Mouse (Mus musculus): ENCODE data around the gene Copz1. TPM values are rescaled to one million over a fixed set of nuclear protein-coding genes. Genes with fewer than 3 reads are reported as not detected.

Copz1 gene
- total RNA-seq, 1 experiment from 2014 or later, result 145 TPM

DNA sequence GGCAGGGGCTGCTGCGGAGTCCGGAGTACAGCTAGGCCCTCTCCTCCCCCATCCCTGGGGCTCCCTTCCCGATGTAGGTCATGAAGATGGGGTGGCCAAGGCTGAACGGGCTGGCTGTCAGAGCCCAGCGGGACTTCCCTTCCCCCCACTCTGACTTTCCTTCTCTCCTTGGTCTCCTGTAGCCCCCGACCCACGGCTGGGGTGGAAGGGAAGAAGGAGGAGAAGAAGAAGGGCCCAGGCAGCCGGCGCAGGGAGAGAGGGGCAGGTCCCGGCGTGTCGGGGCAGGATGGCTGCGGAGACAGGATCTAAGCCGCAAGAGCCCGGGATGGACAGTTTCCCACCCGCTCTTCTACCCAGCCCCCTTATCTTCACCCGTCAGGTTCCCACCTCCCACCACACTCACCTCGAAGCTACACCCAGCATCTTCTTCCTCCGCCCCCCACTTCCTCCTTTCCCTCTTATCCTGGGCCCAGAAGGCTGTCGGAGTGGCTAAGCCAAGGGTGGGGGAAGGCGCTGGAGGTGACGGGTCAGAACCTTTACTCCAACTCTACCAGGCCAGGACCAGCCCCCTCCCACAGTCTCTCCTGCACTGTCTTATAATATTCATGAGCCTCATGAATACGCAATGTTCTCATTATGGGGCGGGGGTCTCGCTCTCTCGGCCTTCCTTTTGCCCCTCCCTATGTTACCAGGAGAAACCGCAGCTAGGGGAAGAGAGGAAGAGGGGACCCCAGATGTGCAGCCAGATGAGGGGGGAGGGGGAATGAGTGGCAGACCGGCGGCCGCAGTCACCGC, 66.8 kb downstream of the Copz1 start:
- DNase-seq, result no peak

DNA sequence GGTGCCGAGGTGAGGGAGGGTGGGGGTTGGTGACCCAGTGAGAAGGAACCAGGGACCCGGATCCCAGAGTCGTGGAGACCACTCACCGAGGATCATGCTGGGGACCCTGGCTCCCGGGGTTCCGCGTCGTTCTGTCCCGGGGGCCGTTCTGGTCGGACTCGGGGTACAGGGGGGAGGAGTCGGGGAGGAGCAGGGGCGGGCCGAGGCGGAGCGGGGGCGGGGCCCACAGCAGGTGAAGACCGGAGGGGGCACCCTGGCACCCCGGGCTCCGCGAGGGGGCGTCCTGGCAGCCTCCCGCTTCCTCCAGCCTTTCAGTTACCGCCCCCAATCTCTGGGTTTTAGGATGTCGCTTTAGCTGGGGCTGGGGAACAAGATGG, 67.4 kb downstream of the Copz1 start, which contains the start of gene Zfp385a:
TSS of gene Zfp385a (minus strand) at position 133 of the 377 bp plus-strand sequence.
- DNase-seq, result peak; percentile 68

DNA sequence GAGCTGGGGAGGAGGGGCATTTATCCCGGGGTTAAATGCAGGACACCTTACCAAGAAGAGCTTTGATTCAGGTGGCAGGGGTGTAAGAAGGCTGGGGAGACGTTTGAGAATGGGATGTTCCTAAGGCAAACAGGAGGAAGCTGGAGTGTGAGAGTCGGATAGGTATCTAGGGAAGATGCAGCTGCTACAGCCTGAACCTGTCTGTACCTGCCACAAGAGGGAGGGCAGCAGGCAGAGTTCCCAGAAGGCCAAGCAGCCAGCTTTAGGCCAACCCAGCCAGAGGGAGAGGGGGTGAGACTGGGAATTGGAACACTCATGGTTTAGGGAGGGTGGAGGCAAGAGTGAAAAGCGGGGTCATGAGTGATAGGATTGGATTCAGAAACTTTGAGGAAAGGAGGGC, 68.3 kb downstream of the Copz1 start:
- no peak for DNase-seq

DNA sequence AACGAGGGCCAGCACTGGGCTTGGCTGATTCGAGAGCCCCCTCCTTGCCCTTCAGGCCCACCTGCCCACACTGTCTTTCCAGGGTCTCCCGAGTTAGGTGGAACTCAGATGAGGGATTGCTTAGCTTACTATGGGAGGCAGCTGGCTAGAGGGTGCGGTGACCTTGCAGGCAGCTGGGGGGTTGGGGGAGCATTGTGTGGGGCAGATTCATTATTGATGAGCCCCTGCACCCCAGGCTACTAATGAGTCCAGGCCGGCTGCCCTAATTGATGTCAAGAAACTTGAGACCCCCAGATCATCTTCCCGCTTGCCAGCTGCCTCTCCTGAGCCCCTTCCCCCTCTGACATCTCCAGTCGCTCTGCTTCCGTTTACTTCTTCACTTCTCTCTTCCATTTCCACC, 69.0 kb downstream of the Copz1 start:
- DNase-seq, result no peak

DNA sequence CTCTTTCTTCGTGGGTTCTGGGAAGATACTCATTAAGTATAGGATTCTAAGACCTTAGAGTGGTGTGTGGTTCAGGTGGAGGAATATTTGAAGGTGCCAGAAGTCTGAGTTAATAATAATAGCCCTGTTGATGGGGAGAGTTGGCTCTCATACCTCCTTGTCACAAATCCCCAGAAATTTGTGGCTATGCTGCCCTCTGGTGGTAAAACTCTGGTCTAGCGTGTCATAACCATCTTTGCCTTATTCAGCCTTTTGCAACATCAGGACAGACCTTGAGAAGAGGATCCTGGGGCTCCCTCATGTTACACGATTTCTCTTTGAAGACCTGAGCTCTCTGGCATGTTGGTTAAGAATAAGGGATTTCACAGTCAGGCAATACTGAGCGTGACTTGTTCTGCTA, 69.9 kb downstream of the Copz1 start:
- DNase-seq, result peak; percentile 61

DNA sequence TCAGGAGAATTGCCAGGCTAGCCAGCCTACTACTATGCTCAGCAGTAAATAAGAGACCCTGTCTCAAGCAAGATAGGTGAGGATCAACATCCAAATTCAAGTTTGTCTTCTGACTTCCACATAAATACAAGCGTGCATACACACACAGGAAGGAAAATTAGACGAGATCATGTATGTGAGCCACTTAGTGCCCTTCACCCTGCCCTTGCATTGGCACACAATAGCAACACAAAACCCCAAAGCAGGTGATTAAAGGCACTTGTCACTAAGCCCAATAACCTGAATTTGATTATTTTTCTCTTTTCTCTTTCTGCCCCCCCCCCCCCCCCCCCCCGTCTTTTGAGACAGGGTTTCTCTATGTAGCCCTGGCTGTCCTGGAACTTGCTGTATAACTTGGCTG, 70.5 kb downstream of the Copz1 start:
- DNase-seq, result no peak

DNA sequence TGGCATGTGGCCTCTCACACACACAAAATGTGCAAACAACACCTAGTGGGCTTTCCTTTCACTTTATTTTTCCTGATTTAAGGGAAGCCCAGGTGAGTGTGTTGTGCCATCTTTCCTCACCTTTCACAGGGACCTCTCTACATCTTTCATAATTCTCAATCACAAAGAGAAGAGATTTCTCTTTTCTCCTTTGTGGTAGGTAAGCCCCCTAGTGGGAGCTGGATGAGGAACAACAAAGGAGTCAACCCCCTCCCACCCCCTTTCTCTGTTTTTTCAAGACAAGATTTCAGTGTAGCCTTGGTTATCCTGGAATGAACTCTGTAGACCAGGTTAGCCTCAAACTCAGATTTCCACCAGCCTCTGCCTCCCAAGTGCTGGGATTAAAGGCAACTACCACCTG, 71.0 kb downstream of the Copz1 start:
- no peak for DNase-seq

DNA sequence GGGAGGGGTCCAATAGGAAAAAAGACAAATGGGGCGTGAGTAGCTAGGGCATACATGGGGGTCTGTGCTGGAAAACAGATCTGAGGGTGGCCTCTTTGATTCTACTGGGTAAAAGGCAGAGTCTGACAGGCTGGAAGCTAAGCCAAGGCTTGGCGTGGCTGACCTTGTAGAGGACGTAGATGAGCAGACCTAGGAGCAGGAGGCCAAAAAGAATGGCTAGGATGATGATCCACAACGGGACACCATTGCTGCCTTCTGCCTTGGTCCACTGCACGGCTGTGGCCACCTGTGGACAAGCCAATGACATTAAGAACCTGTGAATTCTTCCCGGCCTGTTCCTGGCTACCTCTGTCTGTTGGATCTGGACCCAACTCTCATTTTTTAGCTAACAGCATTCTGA, 73.3 kb downstream of the Copz1 start:
- DNase-seq, result no peak

DNA sequence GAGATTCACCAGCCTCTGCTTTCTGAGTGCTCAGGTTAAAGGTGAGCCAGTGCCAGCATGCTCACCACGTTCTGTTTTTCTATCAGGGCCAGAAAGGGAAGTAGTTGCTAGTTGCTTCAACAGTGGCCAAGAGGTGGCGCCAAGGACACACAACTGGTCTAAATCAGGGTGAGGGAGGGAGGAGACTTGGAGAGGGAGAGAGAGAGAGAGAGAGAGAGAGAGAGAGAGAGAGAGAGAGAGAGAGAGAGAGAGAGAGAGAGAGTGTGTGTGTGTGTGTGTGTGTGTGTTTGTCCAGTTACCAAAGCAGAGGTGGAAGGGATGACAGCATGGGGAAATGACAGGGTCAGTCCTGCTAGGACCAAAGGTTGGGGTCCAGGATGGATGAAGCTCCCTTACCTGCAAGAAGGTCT, 74.8 kb downstream of the Copz1 start:
- DNase-seq, result peak; percentile 67

Small RNAs within 50 kb of the gene (microRNA-seq; reads per million reads assigned to microRNA genes)
- gene Mir148b, result 139 to 207 reads per million in 2 experiments

Other genes starting within 250 kb of the Copz1 start
- 12.1 and 19.9 TPM in 2 replicates for gene Smug1, start 105.6 kb upstream of the Copz1 start, total RNA-seq (2021)
- 73.2 and 88.5 TPM in 2 replicates for gene Cbx5, start 32.9 kb upstream of the Copz1 start, total RNA-seq (2021)
- 210 and 212 TPM in 2 replicates for gene Hnrnpa1, start 32.3 kb upstream of the Copz1 start, total RNA-seq (2021)
- gene Nfe2, start 14.3 kb upstream of the Copz1 start, total RNA-seq (2021), result 0.58 TPM in 1 of 2 replicates, not detected in the other
- gene Gpr84, start 37.9 kb downstream of the Copz1 start, total RNA-seq (2021), result not detected in 2 replicates
- 8.8 and 9.1 TPM in 2 replicates for gene Zfp385a, start 67.4 kb downstream of the Copz1 start, total RNA-seq (2021)
- 35.5 and 45.9 TPM in 2 replicates for gene Itga5, start 94.0 kb downstream of the Copz1 start, total RNA-seq (2021)
- not detected in 2 replicates for gene Gtsf1, start 157.8 kb downstream of the Copz1 start, total RNA-seq (2021)
- gene Gtsf2, start 175.8 kb downstream of the Copz1 start, total RNA-seq (2021), result not detected in 2 replicates
- 2.5 and 3.0 TPM in 2 replicates for gene Nckap1l, start 181.1 kb downstream of the Copz1 start, total RNA-seq (2021)
- gene Pde1b, start 230.3 kb downstream of the Copz1 start, total RNA-seq (2021), result 5.2 and 8.1 TPM in 2 replicates